ENCODE assay signal across 11 mouse cellular contexts in genomic region chr13:46587717-46588289, GRCm38 (mm10).
"Had no signal": no experiment of that assay in that cellular context is flagged by ENCODE, and none has a peak within 500 bp of the region (broad histone marks: within the 10 kb centered on the region; RNA-seq: fewer than 3 reads in every experiment).

No protein-coding gene starts in this region.

- H3K4me2 ChIP-seq: liver, embryonic 11.5 days; liver, embryonic 15.5 days had no signal

- DNase-seq: kidney, postnatal 10 days; kidney, postnatal 4 days; lung, adult 2 months; lung, postnatal 36 days; right cerebral cortex, adult 18-20 months; right cerebral cortex, postnatal 25 days had no signal

- ATAC-seq: lung, postnatal 0 days had no signal

- H3K4me1 ChIP-seq: limb, embryonic 10.5 days; liver, embryonic 15.5 days had no signal

- H3K4me3 ChIP-seq: left cerebral cortex, adult 2 months; limb, embryonic 10.5 days; liver, embryonic 15.5 days had no signal

- H3K36me3 ChIP-seq: limb, embryonic 10.5 days; liver, embryonic 15.5 days had no signal

- H3K9ac ChIP-seq: liver, embryonic 15.5 days had no signal

- H3K27ac ChIP-seq: limb, embryonic 10.5 days; liver, embryonic 15.5 days had no signal

- H3K27me3 ChIP-seq: liver, embryonic 15.5 days had no signal

- H3K9me3 ChIP-seq: limb, embryonic 10.5 days; liver, embryonic 15.5 days had no signal
